Mouse (Mus musculus) adipocyte (in vitro differentiated cells): ENCODE measurements at regions not wholly inside any gene's neighbourhood (a gene's known extent, or its start where the extent isn't known, plus 50 kb on each side); places are given as distances from the start of the nearest gene placed in this dataset.

Source experiments
- DNase-seq: peaks from one replicate; pipeline ENCODE4 v3.0.0-alpha.2; 2016; ENCODE audit warnings: low spot score

GRCm38 (mm10) chr3:19458386-19458785, 170.1 kb downstream of the 1700064H15Rik start:
- no peak for DNase-seq

DNA sequence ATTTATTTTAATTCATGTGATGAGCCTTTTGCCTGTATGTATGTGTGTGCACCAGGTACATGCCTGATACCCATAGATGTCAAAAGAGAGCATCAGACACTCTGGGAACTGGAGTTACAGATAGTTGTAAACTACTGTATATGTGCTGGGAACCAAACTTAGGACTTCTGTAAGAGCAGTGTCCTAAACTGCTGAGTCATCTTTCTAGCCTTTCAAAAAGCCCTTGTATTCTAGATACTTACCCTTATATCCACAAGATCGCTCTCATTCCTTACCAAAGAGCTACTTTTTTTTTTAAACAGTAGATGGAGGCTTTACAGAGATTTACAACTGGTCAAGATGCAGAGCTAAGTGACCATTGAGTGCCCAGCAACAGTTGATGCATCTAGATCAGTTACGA, 171.0 kb downstream of the 1700064H15Rik start:
- no peak for DNase-seq

DNA sequence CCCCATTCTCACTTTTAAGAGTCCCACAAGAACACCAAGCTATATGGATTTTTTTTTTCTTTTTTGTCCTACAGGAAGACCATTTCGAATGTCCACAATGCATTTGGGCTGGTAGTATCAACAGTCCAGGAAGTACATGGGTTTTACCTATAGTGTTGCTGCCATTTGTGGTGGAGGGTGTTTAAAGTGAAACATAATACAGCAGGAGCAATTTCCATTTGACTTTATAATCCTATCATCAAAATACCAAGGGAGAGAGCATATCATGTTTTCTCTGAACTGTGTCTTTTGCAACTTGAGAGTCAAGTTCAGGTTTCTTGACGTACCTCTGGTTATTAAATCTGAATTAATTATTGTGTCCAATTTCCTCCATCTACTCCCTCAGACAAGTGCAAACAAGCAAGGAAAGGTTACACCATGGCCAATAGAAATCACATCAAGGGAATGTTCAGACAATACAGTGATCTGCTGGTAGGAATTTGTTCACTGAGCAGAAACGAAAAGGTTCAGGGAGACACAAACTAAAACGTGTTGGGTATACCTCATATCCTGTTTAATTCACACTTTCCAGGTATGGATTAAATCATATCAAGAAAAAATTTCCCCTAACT, 172.5 kb downstream of the 1700064H15Rik start:
- no peak for DNase-seq

DNA sequence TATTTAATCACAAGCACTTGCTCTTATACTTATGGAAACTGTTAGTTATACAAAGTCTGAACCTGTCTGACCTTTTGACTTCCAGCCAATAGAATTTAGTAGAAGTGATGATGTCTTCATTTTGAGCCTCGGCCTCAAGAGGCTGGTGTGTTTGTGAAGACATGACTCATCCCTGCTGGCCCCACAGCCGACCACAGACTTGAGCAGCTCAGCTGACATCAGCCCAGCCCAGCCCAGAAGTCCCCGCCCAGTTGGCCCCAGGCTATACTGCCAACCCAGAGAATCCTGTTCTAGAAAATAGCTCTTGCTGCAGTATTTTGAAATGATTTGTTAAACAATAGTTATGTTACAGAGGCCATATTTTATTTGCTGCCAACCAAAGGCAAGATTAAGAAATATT, 177.5 kb downstream of the 1700064H15Rik start:
- peak; percentile 94 for DNase-seq

- DNase-seq = no peak
These were observed 179.5 kb downstream of the 1700064H15Rik start for GRCm38 (mm10) chr3:19448931-19449330.

DNA sequence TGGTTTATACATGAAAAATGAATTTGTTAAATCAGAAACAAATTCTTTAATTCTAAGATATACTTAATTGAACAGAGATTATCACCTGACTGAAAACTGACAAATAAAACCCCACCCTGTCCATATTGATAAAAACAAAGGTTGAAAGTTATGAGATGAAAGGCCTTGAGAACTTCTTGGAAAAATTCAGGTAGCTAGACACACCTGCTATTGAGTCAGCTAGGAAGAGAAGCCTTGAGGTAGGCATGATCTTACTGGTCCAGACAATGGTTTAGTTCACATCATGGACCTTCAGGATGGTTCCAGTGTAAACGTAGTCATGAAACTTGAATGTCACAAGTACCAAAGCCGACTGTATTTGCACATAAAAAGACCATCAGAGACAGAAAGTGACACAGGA, 180.3 kb downstream of the 1700064H15Rik start:
- no peak for DNase-seq

GRCm38 (mm10) chr3:19447733-19448132, 180.7 kb downstream of the 1700064H15Rik start:
- peak; percentile 94 for DNase-seq

DNA sequence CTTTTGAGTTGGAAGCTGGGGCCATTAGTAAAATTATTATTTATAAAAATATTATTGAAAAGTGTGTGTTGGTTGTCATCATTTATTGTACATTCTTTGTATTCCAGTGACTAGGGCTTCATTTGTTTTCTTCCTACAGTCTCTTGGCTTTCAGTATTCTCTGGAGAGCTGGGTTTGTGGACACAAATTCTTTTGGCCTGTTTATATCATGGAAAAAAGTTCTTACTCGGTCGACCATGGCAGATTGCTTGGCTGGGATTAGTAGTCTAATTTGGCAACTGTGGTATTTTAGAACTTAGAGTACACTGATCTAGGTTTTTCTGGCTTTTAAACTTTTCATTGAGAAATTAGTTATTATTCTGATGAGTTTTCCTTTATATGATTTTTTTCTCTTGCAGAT, 183.6 kb downstream of the 1700064H15Rik start:
- peak; percentile 81 for DNase-seq

DNA sequence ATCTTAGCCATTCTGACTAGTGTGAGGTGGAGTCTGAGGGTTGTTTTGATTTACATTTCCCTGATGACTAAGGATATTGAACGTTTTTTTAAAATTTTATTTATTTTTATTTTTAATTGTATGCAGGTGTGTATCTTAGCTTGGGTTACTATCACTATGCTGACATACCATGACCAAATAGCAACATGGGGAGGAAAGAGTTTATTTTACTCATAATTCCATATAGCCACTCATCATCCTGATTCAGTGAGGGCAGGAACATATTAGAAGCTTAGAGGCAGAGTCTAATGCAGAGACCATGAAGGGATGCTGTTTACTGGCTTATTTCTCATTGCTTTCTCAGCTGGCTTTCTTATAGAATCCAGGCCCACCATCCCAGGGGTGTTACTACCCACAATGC, 186.7 kb downstream of the 1700064H15Rik start:
- no peak for DNase-seq

GRCm38 (mm10) chr3:19430159-19430558, 198.3 kb downstream of the 1700064H15Rik start:
- no peak for DNase-seq

GRCm38 (mm10) chr3:19429422-19430076, 198.9 kb downstream of the 1700064H15Rik start:
- DNase-seq = peak; percentile 38

- no peak for DNase-seq
These were observed 199.5 kb downstream of the 1700064H15Rik start for GRCm38 (mm10) chr3:19429010-19429409.

DNA sequence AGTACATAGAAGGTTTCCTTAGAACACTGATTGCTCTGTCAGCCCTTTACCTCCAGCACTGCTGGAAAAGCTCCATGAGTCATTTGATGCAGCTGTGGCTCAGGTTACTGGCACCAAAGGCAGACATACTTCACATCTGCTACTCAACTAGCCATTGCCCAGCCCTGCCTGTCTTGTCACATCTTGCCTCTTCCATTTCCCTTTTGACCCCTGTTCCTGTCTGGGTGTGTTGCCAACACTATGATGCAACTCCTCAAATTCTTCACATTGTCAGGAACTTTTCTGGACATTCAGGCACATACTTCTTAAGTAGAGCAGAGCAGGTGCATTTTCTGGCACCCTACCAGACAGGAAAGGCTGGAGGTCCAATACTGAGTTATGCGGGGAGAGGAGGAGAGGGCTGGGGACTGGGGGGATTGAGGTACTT, 202.3 kb downstream of the 1700064H15Rik start:
- DNase-seq = peak; percentile 78

DNA sequence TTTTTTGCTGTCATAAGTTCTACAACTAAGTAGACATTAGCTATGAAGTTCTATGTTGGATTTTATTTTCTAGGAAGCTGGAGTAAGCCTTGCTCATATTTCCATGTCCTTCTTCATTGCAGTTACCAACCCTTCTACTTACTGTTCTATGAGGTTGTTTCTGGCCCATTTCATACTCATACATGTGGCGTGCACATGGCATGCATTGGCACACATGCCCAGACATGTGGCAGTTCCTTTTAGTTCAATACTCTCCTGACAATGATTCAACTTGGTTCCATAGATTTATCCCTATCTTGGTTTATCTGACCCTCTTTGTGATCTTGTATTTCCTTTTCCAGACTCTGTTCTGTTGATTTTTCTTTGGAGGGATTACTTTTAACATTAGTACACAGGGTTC, 203.2 kb downstream of the 1700064H15Rik start:
- DNase-seq = no peak

DNA sequence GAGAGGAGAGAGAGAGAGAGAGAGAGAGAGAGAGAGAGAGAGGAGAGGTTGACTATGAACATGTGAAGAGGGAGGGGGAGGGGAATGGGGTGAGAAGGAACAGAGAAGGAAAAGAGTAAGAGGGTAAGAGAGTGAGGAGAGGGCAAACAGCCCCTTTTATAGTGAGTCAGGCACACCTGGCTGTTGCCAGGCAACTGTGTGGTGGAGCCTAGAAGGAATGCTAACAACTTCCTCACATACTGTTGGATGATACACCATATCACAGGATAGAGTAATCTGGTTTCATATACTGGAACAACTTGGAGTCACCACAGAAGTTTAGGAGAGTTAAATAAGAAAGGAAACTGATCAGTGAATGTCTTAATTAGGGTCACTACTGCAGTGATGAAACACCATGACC, 204.1 kb downstream of the 1700064H15Rik start:
- DNase-seq = no peak

DNA sequence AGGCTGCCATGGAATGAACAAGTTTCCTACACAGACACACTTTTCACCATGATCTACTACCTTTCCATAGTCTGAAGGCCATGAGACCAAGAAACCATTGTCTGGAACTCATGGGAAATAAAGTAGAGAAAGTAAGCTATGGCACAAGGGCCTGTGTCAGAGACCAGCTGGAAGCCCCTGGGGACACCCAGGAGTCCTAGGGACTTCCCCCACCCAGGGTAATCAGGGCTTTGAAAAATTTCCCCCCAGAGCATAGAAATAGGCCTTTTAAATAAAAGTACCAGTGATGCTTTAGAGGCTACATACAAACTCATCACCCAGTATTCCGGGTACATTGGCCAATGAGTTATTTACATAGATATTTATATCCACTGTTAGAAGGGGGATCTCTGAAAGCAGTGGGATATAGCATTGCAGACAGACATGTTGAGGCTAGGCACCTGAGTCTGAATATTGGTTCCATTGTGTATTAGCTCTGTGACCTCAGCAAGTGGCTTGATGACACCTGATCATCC, 207.0 kb downstream of the 1700064H15Rik start:
- DNase-seq = no peak

DNA sequence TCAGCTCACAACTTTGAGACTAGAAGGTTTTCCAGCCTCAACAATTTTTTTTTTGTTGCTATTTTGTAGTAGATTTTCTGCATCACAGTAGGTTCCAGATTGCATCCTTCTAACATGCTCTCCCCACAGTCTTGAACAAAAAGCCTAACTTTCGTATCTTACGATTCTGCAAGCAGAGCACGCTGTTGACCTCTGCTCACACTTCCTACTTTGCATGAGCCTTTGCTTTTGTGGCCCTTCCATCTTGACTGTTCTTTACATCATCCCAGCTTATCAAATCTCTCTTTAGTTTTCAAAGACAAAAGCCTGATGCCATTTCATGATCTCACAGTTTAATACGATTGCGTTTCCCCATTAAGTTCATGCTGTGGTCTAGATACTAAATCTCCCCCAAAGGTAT, 207.6 kb downstream of the 1700064H15Rik start:
- DNase-seq = no peak

DNA sequence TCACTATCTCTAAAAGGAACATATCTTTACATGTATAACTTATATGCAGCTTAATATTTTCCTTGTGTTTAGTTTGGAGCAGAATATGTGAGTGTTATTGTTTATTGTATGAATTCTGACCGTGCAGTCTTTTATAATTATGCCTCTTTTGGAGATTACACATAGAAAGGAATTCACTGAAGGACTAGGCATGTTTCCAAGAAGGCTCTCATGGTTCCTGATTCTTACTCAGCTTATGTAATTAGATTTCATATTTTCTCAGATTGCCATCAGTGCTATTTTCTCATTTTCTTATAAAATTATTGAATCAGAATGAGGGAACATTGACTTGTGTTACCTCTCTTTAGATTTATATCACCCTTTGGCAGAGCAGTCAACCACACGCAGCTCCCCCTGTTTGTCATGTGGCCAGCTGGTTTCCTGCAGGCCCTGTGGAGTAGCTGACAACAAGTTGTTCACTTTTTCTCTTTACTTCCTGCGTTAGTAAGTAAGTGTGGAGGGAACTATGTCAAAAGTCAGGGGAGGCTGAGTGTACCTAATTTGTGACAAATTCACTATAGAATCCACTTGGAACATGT, 217.4 kb downstream of the 1700064H15Rik start:
- DNase-seq = peak; percentile 73

DNA sequence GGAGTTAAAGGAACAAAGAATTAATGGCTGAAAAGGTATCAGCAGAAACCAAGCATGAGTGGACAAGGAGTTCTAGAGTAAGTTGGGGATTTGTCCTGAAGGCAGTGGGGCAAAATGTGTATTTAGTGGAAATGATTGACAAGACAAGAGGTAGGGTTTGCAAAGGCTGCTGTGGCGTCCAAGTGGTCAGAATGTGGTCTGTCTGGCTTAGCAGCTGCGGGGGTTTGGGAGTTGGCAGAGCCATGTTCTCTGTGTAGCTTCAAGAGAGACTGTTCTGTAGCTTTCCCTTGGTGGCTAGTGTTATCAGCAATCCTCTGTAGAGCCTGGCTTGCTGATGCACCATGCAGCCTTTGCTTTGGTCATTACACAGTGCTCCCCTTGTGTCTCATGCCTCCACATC, 220.2 kb downstream of the 1700064H15Rik start:
- DNase-seq = no peak

GRCm38 (mm10) chr3:19407591-19408090, 220.8 kb downstream of the 1700064H15Rik start:
- DNase-seq = no peak

DNA sequence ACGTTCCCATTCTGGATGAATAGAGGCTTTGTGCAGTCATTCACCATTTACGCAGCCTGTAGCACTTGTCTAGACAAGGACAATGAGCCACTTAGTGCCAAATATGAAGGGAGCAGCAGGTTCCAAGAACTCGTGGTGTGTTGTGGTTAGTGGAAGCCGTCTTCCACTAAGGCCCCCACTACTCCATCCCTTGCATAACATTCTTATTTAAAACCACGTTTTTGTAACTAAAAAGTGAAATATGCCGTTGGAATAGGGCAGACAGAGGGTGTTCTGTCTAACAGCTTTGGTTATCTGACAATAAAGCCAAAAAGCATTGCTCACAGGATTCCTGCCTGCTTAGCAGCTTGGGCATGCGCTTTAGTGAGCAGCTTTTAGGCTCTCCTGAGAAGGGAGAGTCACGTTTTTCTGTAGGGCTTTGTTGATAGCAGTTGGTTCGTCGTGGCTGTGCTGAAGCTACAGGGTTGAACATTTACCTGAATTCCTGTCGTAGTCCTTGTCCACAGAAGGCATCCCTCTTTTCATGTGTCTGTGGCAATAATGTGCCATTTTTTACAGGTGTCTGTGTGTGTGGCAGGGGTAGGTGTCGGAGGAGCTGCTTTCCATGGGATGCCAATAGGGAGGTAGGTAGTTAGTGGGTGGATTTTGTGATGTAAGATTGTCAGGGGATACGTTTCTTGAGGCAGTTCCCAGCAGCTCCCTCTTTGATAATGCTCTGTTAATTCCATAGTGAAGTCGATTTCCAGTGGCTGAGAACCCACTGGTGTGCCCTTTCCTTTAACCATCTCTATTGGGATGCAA, 221.9 kb downstream of the 1700064H15Rik start:
- DNase-seq = no peak

- no peak for DNase-seq
These were observed 242.8 kb downstream of the 1700064H15Rik start for GRCm38 (mm10) chr3:19385675-19386074.
